Mouse (Mus musculus) CH12.LX (cell line): ENCODE data around the gene Atg101.

Experiments
- CTCF ChIP-seq, 2 experiments: IDR thresholded peaks in 1 of 2; conservative IDR thresholded peaks in 1 of 2; 2 replicates each; pipeline ENCODE4 v1.5.1; 2011 to 2012; ENCODE audit warnings: low read depth in 2 of 2, low read length in 2 of 2, improper control_type of control experiment in 1 of 2, inconsistent platforms in 1 of 2, mild to moderate bottlenecking in 1 of 2, moderate library complexity in 1 of 2
- E2F4 ChIP-seq: IDR thresholded peaks from 2 replicates; pipeline ENCODE4 v1.6.1; 2011; ENCODE audit warnings: low read depth, low read length, improper control_type of control experiment; ENCODE audit not compliant: insufficient replicate concordance
- EP300 ChIP-seq: IDR thresholded peaks from 2 replicates; pipeline ENCODE4 v1.6.1; 2011; ENCODE audit warnings: low read length, improper control_type of control experiment
- ETS1 ChIP-seq: conservative IDR thresholded peaks from 2 replicates; pipeline ENCODE4 v1.6.1; 2012; ENCODE audit warnings: low read depth, mild to moderate bottlenecking, inconsistent platforms, low read length, improper control_type of control experiment, moderate library complexity
- MAFK ChIP-seq: IDR thresholded peaks from 2 replicates; pipeline ENCODE4 v1.6.1; 2011; ENCODE audit warnings: low read length, improper control_type of control experiment; ENCODE audit not compliant: insufficient replicate concordance
- MAX ChIP-seq: IDR thresholded peaks from 2 replicates; pipeline ENCODE4 v1.6.1; 2011; ENCODE audit warnings: low read length, improper control_type of control experiment
- POLR2A ChIP-seq: IDR thresholded peaks from 2 replicates; pipeline ENCODE4 v1.6.1; 2011; ENCODE audit warnings: low read depth, mild to moderate bottlenecking, improper control_type of control experiment, low read length
- RAD21 ChIP-seq: IDR thresholded peaks from 2 replicates; pipeline ENCODE4 v1.6.1; 2011; ENCODE audit warnings: low read depth, mild to moderate bottlenecking, low read length, improper control_type of control experiment, moderate library complexity
- RCOR1 ChIP-seq: conservative IDR thresholded peaks from 2 replicates; pipeline ENCODE4 v1.6.1; 2012; ENCODE audit warnings: low read depth, mild to moderate bottlenecking, inconsistent platforms, low read length, improper control_type of control experiment
- SIN3A ChIP-seq: IDR thresholded peaks from 2 replicates; pipeline ENCODE4 v1.6.1; 2012; ENCODE audit warnings: low read length, improper control_type of control experiment, inconsistent platforms
- TCF12 ChIP-seq: IDR thresholded peaks from 2 replicates; pipeline ENCODE4 v1.6.1; 2014; ENCODE audit warnings: low read depth, mild to moderate bottlenecking, inconsistent platforms, low read length, improper control_type of control experiment

- TF ChIP-seq RCOR1 (no peak), E2F4 (no peak), POLR2A (no peak), EP300 (no peak), ETS1 (no peak), MAX (no peak), MAFK (no peak), CTCF (conservative IDR thresholded peaks at IDR 0.05 in 1 of 2, IDR thresholded peaks at IDR 0.05 in 1 of 2; ENCODE audit: low read depth in 2 of 2, low read length in 2 of 2) (no peak), TCF12 (no peak), RAD21 (no peak), SIN3A (no peak)
Measured at GRCm38 (mm10) chr15:101290354-101290753, 6.3 kb downstream of the Atg101 start.
